Mouse (Mus musculus): ENCODE results near the gene Zfp981. TPM values are rescaled to one million over a fixed set of nuclear protein-coding genes. Genes with fewer than 3 reads are reported as not detected.
"Not testable (repeated sequence)": the region's sequence is repeated elsewhere in the genome, so short reads cannot be mapped to it uniquely, and the experiment has no call there.

Zfp981 gene
- polyA plus RNA-seq (2015; fragmentation: Nextera tagmentation; extraction: Ambion mirVana) = 0.04 and 0.10 TPM in 2 replicates

DNA sequence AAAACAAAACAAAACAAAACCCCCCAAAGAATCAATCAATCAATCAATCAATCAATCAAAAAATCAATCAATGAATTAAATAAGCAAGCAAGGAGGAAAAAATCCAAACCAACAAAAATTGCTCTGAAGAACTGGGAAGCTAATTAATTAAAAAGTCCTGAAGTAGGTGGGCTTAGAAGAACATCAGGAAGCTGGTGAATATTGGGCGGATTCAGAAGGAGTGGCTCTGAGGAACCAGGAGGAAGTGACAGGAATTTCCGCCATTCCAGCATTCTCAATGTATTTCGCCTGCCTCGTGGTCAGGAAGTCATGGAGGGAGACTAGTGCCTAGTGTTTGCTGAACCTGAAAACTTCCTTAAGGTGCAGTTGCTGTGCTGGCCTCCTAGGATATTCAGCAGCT is at the start of gene Zfp981:
TSS of gene Zfp981 (plus strand) at position 301 of the 400 bp plus-strand sequence.
- DNase-seq (ENCODE audit: low spot score) = not testable (repeated sequence)

DNA sequence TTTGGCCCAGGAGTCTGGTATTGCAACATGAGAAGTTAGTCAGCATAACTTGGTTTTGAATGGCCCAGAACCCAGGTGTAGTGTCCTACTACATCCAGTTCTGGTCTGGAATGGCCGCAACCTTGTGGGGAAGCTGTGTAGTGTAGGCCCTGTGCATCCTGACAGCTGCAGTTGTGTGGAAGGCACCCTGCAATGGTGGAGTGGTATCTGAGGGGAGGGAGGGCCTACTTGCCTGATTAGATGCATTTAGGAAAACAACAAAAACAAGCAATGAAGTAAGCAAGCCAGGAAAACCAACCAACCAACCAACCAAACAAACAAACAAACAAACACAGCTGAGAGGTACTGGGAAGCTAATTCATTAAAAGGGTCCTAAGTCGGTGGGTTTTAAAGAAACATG is 49.3 kb upstream of the Zfp981 start:
- not testable (repeated sequence) for DNase-seq (ENCODE audit: low spot score)

DNA sequence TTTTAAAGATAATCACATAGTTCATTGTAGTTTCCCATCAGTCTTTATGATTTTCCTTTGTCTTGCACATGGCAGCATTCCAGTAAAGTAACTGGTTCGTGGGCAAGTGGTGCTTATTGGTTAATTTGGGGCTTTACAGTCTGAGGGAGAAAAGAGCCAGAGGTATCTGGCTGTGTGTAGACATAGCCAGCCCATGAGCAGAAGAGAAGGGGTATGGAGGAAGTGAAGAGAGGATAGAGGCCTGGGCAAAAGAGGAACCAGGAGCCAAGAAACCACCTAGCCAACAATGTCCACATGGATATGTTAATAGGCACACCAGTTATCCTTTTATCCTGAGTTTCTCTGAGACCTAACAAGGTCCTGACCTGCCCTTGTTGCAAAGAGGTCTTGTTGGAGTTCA is 47.7 kb upstream of the Zfp981 start:
- peak; percentile 1 for DNase-seq (ENCODE audit: low spot score)

DNA sequence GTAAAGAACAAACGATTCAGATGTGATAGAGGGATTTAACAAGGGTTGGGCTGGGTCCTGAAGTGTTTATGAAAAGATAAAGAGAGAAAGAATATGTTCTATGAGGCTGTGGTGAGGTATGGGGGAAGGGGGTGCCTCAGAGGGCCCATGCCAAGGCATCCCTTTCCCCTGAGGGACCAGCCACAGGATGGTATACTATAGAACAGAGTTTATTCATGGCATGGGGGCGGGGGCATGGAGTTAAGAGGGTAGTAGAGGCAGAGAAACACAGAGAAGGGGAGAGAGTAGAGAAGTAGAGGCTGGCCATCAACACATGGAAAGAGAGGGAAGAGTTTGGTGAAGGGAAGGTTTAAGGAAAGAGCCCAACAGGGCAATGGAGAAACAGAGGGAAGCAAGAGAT is 46.9 kb upstream of the Zfp981 start:
- DNase-seq (ENCODE audit: low spot score) = peak; percentile 1

GRCm38 (mm10) chr4:146455321-146455721 is 46.5 kb upstream of the Zfp981 start:
- peak; percentile 5 for DNase-seq (ENCODE audit: low spot score)

GRCm38 (mm10) chr4:146456061-146456726 is 45.6 kb upstream of the Zfp981 start:
- no peak for DNase-seq (ENCODE audit: low spot score)

DNA sequence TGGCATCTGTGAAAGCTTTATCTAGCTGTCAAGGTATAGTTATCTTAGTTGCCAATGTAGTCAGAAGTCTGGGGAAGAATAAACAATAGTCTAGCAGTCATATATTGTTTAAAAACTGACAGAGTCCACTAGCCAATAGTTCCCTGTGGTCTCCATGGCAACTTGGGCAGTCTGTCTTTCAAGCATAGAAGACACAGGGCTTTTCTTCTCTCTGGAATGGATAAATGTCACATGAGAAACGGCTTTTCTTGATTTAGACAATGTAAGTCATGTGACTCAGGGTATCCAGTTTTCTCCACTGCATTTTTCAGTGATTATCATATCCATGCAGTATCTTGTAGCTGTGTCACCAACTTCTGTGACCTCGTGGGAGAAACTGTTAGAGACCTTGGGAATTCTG is 44.7 kb upstream of the Zfp981 start:
- DNase-seq (ENCODE audit: low spot score) = no peak

DNA sequence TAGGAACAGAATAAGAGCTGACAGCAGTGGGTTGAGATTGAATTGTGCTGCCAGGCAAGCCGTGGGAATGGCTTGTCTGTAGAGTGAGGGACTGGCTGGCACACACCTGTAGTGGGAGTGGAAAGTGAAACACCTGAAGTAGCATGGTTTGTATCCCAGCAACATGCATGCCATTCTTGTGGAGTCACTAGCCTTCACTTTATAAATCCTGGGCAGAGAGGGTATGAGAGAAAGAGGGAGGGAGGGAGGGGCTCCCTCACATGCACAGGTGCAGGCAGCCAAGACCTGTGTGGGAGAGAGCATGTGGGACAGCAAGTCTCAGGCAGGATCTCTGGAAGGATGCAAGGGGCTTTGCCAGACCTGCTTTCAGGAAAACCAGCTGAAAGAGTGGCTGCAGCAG is 44.1 kb upstream of the Zfp981 start:
- no peak for DNase-seq (ENCODE audit: low spot score)

GRCm38 (mm10) chr4:146459822-146460221 is 42.0 kb upstream of the Zfp981 start:
- DNase-seq (ENCODE audit: low spot score) = not testable (repeated sequence)

DNA sequence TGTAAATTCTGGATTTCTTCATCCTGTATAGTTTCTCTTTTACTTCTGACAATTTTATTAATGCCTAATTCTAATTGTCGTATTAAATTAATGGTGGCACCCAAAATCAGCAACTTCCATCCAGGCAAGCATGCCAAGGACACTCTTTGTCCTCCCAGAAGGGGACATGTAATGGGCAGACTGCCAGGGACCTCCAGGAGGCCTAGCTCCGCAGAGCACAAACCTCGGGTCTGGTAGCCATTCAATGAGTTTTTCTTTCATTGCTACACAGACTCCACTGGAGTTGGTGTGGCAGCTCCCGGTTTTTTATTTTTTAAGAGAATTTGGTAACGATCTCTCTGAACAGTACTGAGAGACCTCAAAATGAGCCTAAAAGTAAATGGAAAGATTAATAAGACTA is 41.1 kb upstream of the Zfp981 start:
- DNase-seq (ENCODE audit: low spot score) = not testable (repeated sequence)

DNA sequence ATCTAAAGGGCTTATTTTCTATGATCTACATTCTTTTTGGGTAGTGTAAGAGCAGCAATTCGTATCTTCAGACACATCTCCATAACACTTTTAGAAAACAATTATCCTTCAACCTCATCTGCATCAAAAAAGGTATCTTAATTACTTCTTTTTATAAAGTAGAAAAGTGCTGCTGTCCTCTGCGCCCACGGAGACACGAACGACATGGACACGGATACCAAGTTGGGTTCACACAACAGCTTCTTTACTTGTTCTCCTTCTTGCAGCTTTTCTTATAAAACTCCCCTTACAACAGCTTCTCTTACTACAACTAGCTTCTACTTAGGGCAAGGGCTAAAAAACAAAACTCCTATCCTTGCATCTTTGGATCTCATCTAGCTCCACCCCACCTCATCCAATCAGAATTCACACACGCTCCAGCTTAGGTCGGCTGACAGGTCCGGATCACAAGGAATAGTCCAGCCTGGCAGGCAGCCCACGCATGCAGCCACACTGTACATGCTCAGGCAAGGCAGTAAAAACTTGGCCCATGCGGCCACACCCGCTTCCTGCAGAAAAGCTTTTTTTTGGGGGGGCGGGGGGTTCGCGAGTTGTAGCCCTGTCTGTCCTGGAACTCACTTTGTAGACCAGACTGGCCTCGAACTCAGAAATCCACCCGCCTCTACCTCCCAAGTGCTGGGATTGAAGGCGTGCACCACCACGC is 38.0 kb upstream of the Zfp981 start:
- not testable (repeated sequence) for DNase-seq (ENCODE audit: low spot score)

DNA sequence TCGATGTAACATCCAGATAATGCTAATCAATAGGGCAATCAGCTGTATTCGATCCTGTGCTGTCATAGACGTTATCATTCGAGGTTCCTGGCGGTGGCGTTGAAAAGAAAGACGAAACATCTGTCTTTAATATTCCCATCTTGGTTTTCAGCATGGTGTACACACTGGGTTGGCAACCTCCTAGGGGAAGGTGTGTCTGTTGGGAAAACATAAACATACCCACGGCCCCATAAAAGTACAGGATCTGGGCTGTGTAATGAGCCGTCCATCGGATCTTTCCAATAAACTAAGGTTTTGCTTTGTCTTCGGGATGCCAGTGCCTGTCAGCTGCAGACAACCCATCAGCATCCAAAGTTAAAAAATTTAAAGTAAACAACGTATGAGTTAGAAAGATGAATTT is 31.8 kb upstream of the Zfp981 start:
- DNase-seq (ENCODE audit: low spot score) = not testable (repeated sequence)

DNA sequence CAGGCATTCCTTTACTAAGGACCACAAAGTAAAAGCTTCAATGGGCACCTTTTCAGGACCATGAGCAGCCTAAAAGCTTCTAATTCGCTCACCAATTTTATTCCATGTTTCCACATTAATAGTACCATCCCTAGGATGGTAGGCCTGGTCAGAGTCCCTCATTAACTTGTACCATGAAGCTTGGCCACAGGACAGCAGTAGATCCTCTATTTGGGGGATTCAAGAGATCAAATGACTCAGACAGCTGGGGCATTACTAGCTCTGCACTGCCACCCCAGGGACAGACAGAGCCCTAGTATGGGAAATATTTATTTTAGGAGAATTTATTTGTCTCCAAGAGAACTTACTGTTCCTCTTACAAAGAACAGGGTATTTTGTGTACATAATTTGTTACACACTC is 27.6 kb upstream of the Zfp981 start:
- not testable (repeated sequence) for DNase-seq (ENCODE audit: low spot score)

DNA sequence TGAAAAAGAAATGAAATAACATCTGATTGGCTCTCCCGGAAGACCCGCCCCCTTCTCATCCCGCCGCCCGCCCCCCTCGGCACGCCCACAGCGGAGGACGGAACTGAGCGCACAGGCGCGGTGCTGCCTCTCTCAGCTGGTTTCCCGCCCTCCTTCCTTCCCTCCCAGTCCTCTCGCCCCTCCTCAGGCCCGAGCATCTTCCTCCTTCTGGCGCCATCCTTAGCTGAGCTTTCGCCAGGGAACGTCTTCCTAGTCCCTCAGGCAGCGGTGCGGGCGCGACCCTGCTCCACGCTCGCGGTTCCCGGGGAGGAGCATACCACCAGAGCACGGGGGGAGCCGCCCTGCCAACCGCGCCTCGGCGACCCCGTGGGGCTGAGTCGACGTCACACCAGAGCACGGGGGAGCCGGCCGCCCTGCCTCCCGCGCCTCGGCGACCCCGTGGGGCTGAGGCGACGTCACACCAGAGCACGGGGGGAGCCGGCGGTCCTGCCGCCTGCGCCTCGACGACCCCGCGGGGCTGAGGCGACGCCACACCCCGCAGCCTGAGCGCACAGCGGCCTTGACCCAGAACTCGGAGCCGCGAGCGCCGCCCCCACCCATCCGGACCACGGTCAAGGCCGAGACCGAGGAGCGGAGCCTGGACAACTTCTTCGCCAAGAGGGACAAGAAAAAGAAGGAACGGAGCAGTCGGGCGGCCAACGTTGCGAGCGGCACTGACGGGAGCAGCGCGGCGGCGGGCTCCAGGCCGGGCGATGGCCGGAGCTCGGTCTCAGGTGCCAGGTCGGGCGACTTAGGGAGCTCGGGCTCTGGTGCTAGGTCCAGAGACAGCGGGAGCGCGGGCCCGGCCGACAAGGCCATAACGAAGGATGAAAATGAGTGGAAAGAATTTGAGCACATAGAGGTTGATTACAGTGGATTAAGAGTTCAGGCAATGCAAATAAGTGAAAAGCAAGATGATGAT is 26.8 kb upstream of the Zfp981 start:
- not testable (repeated sequence) for DNase-seq (ENCODE audit: low spot score)

DNA sequence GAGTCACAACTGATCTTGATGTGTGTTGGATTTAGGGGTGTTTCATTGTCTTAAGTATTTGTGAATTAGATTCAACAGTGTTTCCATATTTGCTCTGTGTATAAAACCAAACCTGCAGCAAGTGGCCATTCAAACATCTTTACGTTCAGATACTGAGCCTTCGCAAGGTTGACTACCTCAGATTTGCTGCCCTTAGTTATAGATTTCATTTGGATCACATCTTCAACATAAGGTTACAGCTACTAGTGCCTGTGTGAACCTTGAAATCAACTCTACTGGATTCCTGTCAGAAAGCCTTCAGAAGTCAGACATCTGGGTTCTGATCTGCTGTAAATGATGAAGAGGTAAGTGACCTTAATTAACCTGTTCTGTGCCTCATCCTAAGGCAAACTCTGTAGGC is 25.6 kb upstream of the Zfp981 start:
- DNase-seq (ENCODE audit: low spot score) = not testable (repeated sequence)

- DNase-seq (ENCODE audit: low spot score) = not testable (repeated sequence)
Observed at GRCm38 (mm10) chr4:146476959-146477358, 24.9 kb upstream of the Zfp981 start.

GRCm38 (mm10) chr4:146480376-146481096 is 21.3 kb upstream of the Zfp981 start:
- not testable (repeated sequence) for DNase-seq (ENCODE audit: low spot score)

GRCm38 (mm10) chr4:146482546-146482945 is 19.3 kb upstream of the Zfp981 start:
- not testable (repeated sequence) for DNase-seq (ENCODE audit: low spot score)

DNA sequence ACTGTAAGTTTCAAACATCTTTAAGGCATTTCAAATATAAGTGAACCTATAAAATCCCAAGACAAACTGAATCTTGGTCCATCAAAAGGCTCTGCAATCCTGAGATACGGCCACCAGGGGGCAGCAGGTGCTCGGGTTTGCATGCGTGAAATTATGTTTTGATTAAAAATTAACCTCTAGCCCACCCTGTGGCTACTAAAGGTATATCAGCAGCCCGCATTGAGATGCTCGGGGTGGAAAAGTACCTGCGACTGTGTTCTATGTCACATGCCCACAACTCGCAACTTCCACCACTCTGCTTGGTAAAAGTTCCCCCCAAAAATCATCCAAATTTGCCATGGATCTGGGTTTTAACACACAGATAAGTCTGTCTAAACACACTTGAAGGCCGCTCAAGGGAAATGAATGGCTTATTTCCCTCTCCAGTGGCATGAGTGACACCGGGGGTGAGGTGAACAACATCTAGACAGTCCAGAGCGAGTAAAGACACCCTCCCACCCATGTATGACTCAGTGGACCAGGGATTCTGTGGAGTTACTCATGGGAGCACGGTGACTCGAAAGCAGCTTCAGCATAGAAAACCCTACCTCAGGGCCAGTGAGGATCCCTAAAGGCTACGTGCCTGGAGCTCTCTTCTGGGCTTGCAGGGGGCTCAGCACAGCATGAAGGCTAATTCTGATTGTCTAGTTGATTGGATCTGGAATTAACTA is 18.1 kb upstream of the Zfp981 start:
- not testable (repeated sequence) for DNase-seq (ENCODE audit: low spot score)

DNA sequence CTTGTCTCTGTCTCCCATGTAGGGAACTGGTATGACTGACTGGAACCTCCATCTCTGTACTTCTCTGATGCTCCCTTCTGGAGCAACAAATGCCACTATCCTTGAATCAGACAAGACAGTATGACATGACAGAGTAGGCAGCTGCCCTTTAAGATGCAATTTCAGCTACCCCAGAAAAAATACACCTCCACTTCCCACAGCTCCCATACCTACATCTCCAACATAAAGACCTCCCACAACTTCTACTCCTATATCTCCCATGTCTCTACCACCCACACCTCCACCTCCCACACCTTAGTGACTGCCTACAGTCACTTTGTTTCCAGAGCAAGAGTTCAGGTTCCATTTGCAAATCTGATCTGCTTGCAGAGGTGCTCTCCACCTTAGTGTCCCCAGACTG is 17.2 kb upstream of the Zfp981 start:
- DNase-seq (ENCODE audit: low spot score) = not testable (repeated sequence)
